ENCODE assay signal across 9 mouse cellular contexts in the genomic region with DNA sequence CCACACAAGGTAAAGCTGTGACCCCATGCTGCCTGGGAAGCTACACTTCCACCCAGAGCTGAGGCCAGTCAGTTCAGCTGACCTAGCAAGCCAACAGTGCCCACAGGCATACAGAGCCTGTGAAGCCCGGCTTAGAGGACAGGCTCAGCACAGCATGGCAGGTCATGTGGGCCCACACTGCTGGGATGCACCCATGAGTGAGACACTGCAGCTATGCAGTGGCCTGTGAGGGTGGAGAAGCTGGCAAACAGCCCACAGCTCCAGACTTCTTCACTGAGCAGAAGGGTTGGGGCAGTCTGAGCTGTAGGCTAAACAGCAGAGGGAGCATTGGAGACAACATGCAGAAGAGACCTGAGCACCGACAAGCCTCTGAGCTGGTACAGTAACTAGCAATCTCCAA. TPM values are rescaled to one million over a fixed set of nuclear protein-coding genes. Genes with fewer than 3 reads are reported as not detected.
DNase-seq lines count a peak whose midpoint lies in the region; ATAC-seq and TF ChIP-seq lines count a peak whose summit lies in the region.
"Had no signal": no experiment of that assay in that cellular context is flagged by ENCODE, and none has a peak within 500 bp of the region (broad histone marks: within the 10 kb centered on the region; RNA-seq: fewer than 3 reads in every experiment).

No protein-coding gene starts in this region.

- peak; percentile 43; the same call in 1 of the 2 replicates for ATAC-seq in intestine, embryonic 15.5 days

- H3K27ac ChIP-seq in MEL (ENCODE audit: control insufficient read depth, low read depth, low read length), result no peak overlapping the region
- no peak overlapping the region for H3K27ac ChIP-seq in intestine, embryonic 15.5 days
- H3K27ac ChIP-seq: lung, embryonic 15.5 days had no signal

- TF ChIP-seq EP300 in MEL (IDR thresholded peaks at IDR 0.05; ENCODE audit: low read depth in 1 of 2, low read length in 2 of 2), result no peak

- TF ChIP-seq POLR2A in MEL (IDR thresholded peaks at IDR 0.05; ENCODE audit: control insufficient read depth in 1 of 2, insufficient read depth in 1 of 2, low read depth in 1 of 2, low read length in 2 of 2, poor library complexity in 1 of 2), result no peak

- H3K9me3 ChIP-seq in MEL (replicated peaks; ENCODE audit: insufficient read depth, low read length), result no peaks in the 10 kb centered on the region
- no peaks in the 10 kb centered on the region for H3K9me3 ChIP-seq in intestine, embryonic 15.5 days
- H3K9me3 ChIP-seq: lung, embryonic 15.5 days had no signal

- H3K4me2 ChIP-seq in intestine, embryonic 15.5 days (replicated peaks), result no peak overlapping the region
- H3K4me2 ChIP-seq: lung, embryonic 15.5 days had no signal

- 59% methylated on average over 2 of the region's 2 CpGs for WGBS in intestine, embryonic 15.5 days

- H3K27me3 ChIP-seq in MEL (ENCODE audit: control insufficient read depth in 1 of 2, insufficient read depth in 2 of 2, low read length in 2 of 2), result peaks cover 0 to 2% of the 10 kb centered on the region in 2 experiments; a peak in 2 of 4 replicates
- H3K27me3 ChIP-seq in intestine, embryonic 15.5 days (replicated peaks), result no peaks in the 10 kb centered on the region
- H3K27me3 ChIP-seq: lung, embryonic 15.5 days had no signal

- DNase-seq in gastrocnemius, postnatal 10 days, result peak; percentile 47
- no peak for DNase-seq in gastrocnemius, postnatal 25 days
- peak; percentile 41 to 52 for DNase-seq in left cerebral cortex, postnatal 14 days (ENCODE audit: low spot score in 2 of 2)
- DNase-seq in left cerebral cortex, adult 8-10 months (ENCODE audit: low spot score in 2 of 2), result no peak
- peak; percentile 58 for DNase-seq in MEL (ENCODE audit: low read depth, low spot score)
- no peak for DNase-seq in spleen, adult 12 weeks (ENCODE audit: low spot score)
- no peak for DNase-seq in natural killer cell, adult 2 months (ENCODE audit: low spot score in 2 of 2)

- peaks cover 0 to 10% of the 10 kb centered on the region in 2 experiments; a peak in 2 of 4 replicates for H3K4me1 ChIP-seq in MEL (ENCODE audit: control insufficient read depth in 1 of 2, insufficient read depth in 2 of 2, low read length in 2 of 2)
- no peaks in the 10 kb centered on the region for H3K4me1 ChIP-seq in intestine, embryonic 15.5 days (replicated peaks)
- H3K4me1 ChIP-seq: lung, embryonic 15.5 days had no signal

- no peak overlapping the region for H3K9ac ChIP-seq in MEL (ENCODE audit: control insufficient read depth, low read depth, low read length, poor library complexity, severe bottlenecking)
- H3K9ac ChIP-seq in intestine, embryonic 15.5 days, result no peak overlapping the region
- H3K9ac ChIP-seq: lung, embryonic 15.5 days had no signal

- no peaks in the 10 kb centered on the region for H3K79me2 ChIP-seq in MEL (ENCODE audit: control insufficient read depth, insufficient read depth, low read length, poor library complexity)

- TF ChIP-seq CTCF in MEL (IDR thresholded peaks at IDR 0.05 in 2 of 3, conservative IDR thresholded peaks at IDR 0.05 in 1 of 3; ENCODE audit: control insufficient read depth in 1 of 3, insufficient read depth in 1 of 3, low read depth in 2 of 3, low read length in 3 of 3, poor library complexity in 1 of 3, severe bottlenecking in 1 of 3), result peak in 1 of 3 experiments; percentile 19; a peak in 1 of 6 replicates

- H3K36me3 ChIP-seq in MEL (ENCODE audit: control insufficient read depth in 1 of 2, insufficient read depth in 2 of 2, low read length in 2 of 2), result no peaks in the 10 kb centered on the region
- no peaks in the 10 kb centered on the region for H3K36me3 ChIP-seq in intestine, embryonic 15.5 days
- H3K36me3 ChIP-seq: lung, embryonic 15.5 days had no signal

- TF ChIP-seq RAD21 in MEL (IDR thresholded peaks at IDR 0.05; ENCODE audit: low read depth, low read length), result no peak

- no peak overlapping the region for H3K4me3 ChIP-seq in MEL (ENCODE audit: control insufficient read depth in 1 of 2, insufficient read depth in 1 of 2, low read depth in 2 of 2, low read length in 2 of 2)
- H3K4me3 ChIP-seq in intestine, embryonic 15.5 days (replicated peaks), result no peak overlapping the region
- H3K4me3 ChIP-seq: lung, embryonic 15.5 days had no signal

- intact Hi-C loops in left cerebral cortex, postnatal 14 days (cut with DNase I), result no loop called here

TF ChIP-seq in MEL, 35 proteins besides CTCF, POLR2A, EP300 and RAD21:
- TF ChIP-seq SMC3 (IDR thresholded peaks at IDR 0.05; ENCODE audit: low read depth, low read length) (peak; percentile 30; the same call in 1 of the 2 replicates), POLR2AphosphoS5 (IDR thresholded peaks at IDR 0.05; ENCODE audit: borderline replicate concordance, low read depth, low read length) (no peak)

RNA-seq across cellular contexts. Expression of gene Atxn2l, which starts 16.3 kb away (rescaled TPM):
- total RNA-seq in gastrocnemius, postnatal 10 days (2021), result 10 to 100 TPM; 33.6 to 45.6 TPM
- total RNA-seq in gastrocnemius, postnatal 25 days (2021), result 10 to 100 TPM; 26.0 to 26.4 TPM
- total RNA-seq in left cerebral cortex, postnatal 14 days (2021), result 100 to 1,000 TPM; 116 to 119 TPM
- total RNA-seq in left cerebral cortex, adult 8-10 months (2022), result 100 to 1,000 TPM in 3 of 4 experiments, 10 to 100 TPM in 1; 98.1 to 122 (median 112) TPM
- total RNA-seq in MEL (2012; rRNA removed), result 40.8 and 52.1 TPM in 2 replicates
- 100 to 1,000 TPM; 218 to 821 TPM for polyA plus RNA-seq in MEL (2012; ENCODE audit: insufficient read depth in 1 of 2, insufficient read length in 2 of 2, low read depth in 1 of 2, low replicate concordance in 2 of 2, missing spikeins in 1 of 2)
- polyA plus RNA-seq in intestine, embryonic 15.5 days (2015; fragmentation: Nextera tagmentation; extraction: Ambion mirVana), result 43.8 and 44.4 TPM in 2 replicates

RNA-seq across cellular contexts. Expression of gene Tufm, which starts 32.4 kb away (rescaled TPM):
- 100 to 1,000 TPM in 1 of 2 experiments, 10 to 100 TPM in 1; 99.0 to 114 TPM for total RNA-seq in gastrocnemius, postnatal 10 days (2021)
- 100 to 1,000 TPM; 131 to 139 TPM for total RNA-seq in gastrocnemius, postnatal 25 days (2021)
- 10 to 100 TPM; 81.4 to 87.8 TPM for total RNA-seq in left cerebral cortex, postnatal 14 days (2021)
- total RNA-seq in left cerebral cortex, adult 8-10 months (2022), result 10 to 100 TPM; 77.6 to 99.8 (median 84.1) TPM
- total RNA-seq in MEL (2012; rRNA removed), result 224 and 244 TPM in 2 replicates
- 100 to 1,000 TPM in 1 of 2 experiments, not detected in 1; 397 TPM for polyA plus RNA-seq in MEL (2012; ENCODE audit: insufficient read depth in 1 of 2, insufficient read length in 2 of 2, low read depth in 1 of 2, low replicate concordance in 2 of 2, missing spikeins in 1 of 2)
- polyA plus RNA-seq in intestine, embryonic 15.5 days (2015; fragmentation: Nextera tagmentation; extraction: Ambion mirVana), result 190 and 207 TPM in 2 replicates

RNA-seq across cellular contexts. Expression of gene Sh2b1, which starts 44.3 kb away (rescaled TPM):
- 10 to 100 TPM; 52.0 to 53.7 TPM for total RNA-seq in gastrocnemius, postnatal 10 days (2021)
- total RNA-seq in gastrocnemius, postnatal 25 days (2021), result 10 to 100 TPM; 41.5 to 43.9 TPM
- total RNA-seq in left cerebral cortex, postnatal 14 days (2021), result 10 to 100 TPM; 68.4 to 75.0 TPM
- 10 to 100 TPM; 64.2 to 70.0 (median 67.1) TPM for total RNA-seq in left cerebral cortex, adult 8-10 months (2022)
- total RNA-seq in MEL (2012; rRNA removed), result 11.8 and 13.1 TPM in 2 replicates
- 10 to 100 TPM in 1 of 2 experiments, not detected in 1; 48.9 TPM for polyA plus RNA-seq in MEL (2012; ENCODE audit: insufficient read depth in 1 of 2, insufficient read length in 2 of 2, low read depth in 1 of 2, low replicate concordance in 2 of 2, missing spikeins in 1 of 2)
- polyA plus RNA-seq in intestine, embryonic 15.5 days (2015; fragmentation: Nextera tagmentation; extraction: Ambion mirVana), result 41.8 and 45.7 TPM in 2 replicates

RNA-seq across cellular contexts. Expression of gene Eif3c, which starts 46.7 kb away (rescaled TPM):
- total RNA-seq in gastrocnemius, postnatal 10 days (2021), result 100 to 1,000 TPM; 147 to 153 TPM
- total RNA-seq in gastrocnemius, postnatal 25 days (2021), result 100 to 1,000 TPM; 130 to 138 TPM
- 100 to 1,000 TPM; 182 to 186 TPM for total RNA-seq in left cerebral cortex, postnatal 14 days (2021)
- 100 to 1,000 TPM; 173 to 189 (median 180) TPM for total RNA-seq in left cerebral cortex, adult 8-10 months (2022)
- total RNA-seq in MEL (2012; rRNA removed), result 233 and 270 TPM in 2 replicates
- polyA plus RNA-seq in MEL (2012; ENCODE audit: insufficient read depth in 1 of 2, insufficient read length in 2 of 2, low read depth in 1 of 2, low replicate concordance in 2 of 2, missing spikeins in 1 of 2), result 100 to 1,000 TPM; 404 to 819 TPM
- polyA plus RNA-seq in intestine, embryonic 15.5 days (2015; fragmentation: Nextera tagmentation; extraction: Ambion mirVana), result 190 and 217 TPM in 2 replicates

RNA-seq across cellular contexts. Expression of gene Atp2a1, which starts 56.6 kb away (rescaled TPM):
- over 10,000 TPM; 11,325 to 12,607 TPM for total RNA-seq in gastrocnemius, postnatal 10 days (2021)
- total RNA-seq in gastrocnemius, postnatal 25 days (2021), result over 10,000 TPM; 22,501 to 25,220 TPM
- under 1 TPM in 1 of 2 experiments, not detected in 1; 0.21 TPM for total RNA-seq in left cerebral cortex, postnatal 14 days (2021)
- total RNA-seq in left cerebral cortex, adult 8-10 months (2022), result 1 to 10 TPM in 3 of 4 experiments, under 1 TPM in 1; 0.95 to 9.4 (median 5.3) TPM
- total RNA-seq in MEL (2012; rRNA removed), result 0.04 and 0.20 TPM in 2 replicates
- under 1 TPM in 1 of 2 experiments, not detected in 1; 0.47 TPM for polyA plus RNA-seq in MEL (2012; ENCODE audit: insufficient read depth in 1 of 2, insufficient read length in 2 of 2, low read depth in 1 of 2, low replicate concordance in 2 of 2, missing spikeins in 1 of 2)
- polyA plus RNA-seq in intestine, embryonic 15.5 days (2015; fragmentation: Nextera tagmentation; extraction: Ambion mirVana), result 0.24 and 2.6 TPM in 2 replicates

Comparison
In these comparisons a context has a peak if more than half of its experiments do, and no peak if none do; other contexts are left out.
1. DNase-seq: peak in gastrocnemius, postnatal 10 days (single experiment), left cerebral cortex, postnatal 14 days (2 of 2) and MEL (single experiment); none in gastrocnemius, postnatal 25 days (single experiment), left cerebral cortex, adult 8-10 months (0 of 2), spleen, adult 12 weeks (single experiment) and natural killer cell, adult 2 months (0 of 2).